Mouse (Mus musculus) left cerebral cortex, adult 11 months (tissue): ENCODE measurements around the gene Ptbp1.
"Not testable (repeated sequence)": the region's sequence is repeated elsewhere in the genome, so short reads cannot be mapped to it uniquely, and the experiment has no call there.

ENCODE experiments used
- DNase-seq: peaks from one replicate; pipeline ENCODE4 v3.0.0; 2022; ENCODE audit warnings: low spot score

The Ptbp1 gene

GRCm38 (mm10) chr10:79884446-79884845, 30.2 kb downstream of the Ptbp1 start:
- no peak for DNase-seq

- not testable (repeated sequence) for DNase-seq
Measured at GRCm38 (mm10) chr10:79884938-79885337, 30.7 kb downstream of the Ptbp1 start.

GRCm38 (mm10) chr10:79886054-79886453, 31.8 kb downstream of the Ptbp1 start, which contains the start of gene Elane:
Gene Elane (plus strand): TSS chr10:79886247.
- no peak for DNase-seq

GRCm38 (mm10) chr10:79886611-79887010, 32.4 kb downstream of the Ptbp1 start:
- DNase-seq: no peak

GRCm38 (mm10) chr10:79889386-79889785, 35.2 kb downstream of the Ptbp1 start:
- DNase-seq: no peak

GRCm38 (mm10) chr10:79890670-79891069, 36.4 kb downstream of the Ptbp1 start, which contains the start of gene Cfd:
Gene Cfd (plus strand): TSS chr10:79890853.
- no peak for DNase-seq

GRCm38 (mm10) chr10:79892451-79893118, 38.4 kb downstream of the Ptbp1 start:
- DNase-seq: peak; percentile 70

GRCm38 (mm10) chr10:79896306-79896705, 42.1 kb downstream of the Ptbp1 start:
- no peak for DNase-seq

- no peak for DNase-seq
Measured at GRCm38 (mm10) chr10:79896814-79897213, 42.6 kb downstream of the Ptbp1 start.

GRCm38 (mm10) chr10:79897316-79898245, 43.4 kb downstream of the Ptbp1 start:
- DNase-seq: no peak

GRCm38 (mm10) chr10:79900951-79901410, 46.8 kb downstream of the Ptbp1 start:
- DNase-seq: peak; percentile 73

- no peak for DNase-seq
Measured at GRCm38 (mm10) chr10:79906712-79907111, 52.5 kb downstream of the Ptbp1 start.

GRCm38 (mm10) chr10:79907415-79907814, 53.2 kb downstream of the Ptbp1 start:
- DNase-seq: no peak

- DNase-seq: peak; percentile 96
Measured at GRCm38 (mm10) chr10:79908167-79909091, 54.2 kb downstream of the Ptbp1 start, which contains the start of gene Med16. Gene Med16 (minus strand): TSS chr10:79908923.

- peak; percentile 79 for DNase-seq
Measured at GRCm38 (mm10) chr10:79909092-79909922, 55.1 kb downstream of the Ptbp1 start.

- no peak for DNase-seq
Measured at GRCm38 (mm10) chr10:79910556-79910955, 56.3 kb downstream of the Ptbp1 start, which contains the start of gene Gm26602. Gene Gm26602 (plus strand): TSS chr10:79910856.

- no peak for DNase-seq
Measured at GRCm38 (mm10) chr10:79912412-79912811, 58.2 kb downstream of the Ptbp1 start.
